Mouse (Mus musculus): Measurements from ENCODE around the gene Cela2a. TPM values are rescaled to one million over a fixed set of nuclear protein-coding genes. Genes with fewer than 3 reads are reported as not detected.

The Cela2a gene
- polyA plus RNA-seq, 1 experiment: not detected

DNA sequence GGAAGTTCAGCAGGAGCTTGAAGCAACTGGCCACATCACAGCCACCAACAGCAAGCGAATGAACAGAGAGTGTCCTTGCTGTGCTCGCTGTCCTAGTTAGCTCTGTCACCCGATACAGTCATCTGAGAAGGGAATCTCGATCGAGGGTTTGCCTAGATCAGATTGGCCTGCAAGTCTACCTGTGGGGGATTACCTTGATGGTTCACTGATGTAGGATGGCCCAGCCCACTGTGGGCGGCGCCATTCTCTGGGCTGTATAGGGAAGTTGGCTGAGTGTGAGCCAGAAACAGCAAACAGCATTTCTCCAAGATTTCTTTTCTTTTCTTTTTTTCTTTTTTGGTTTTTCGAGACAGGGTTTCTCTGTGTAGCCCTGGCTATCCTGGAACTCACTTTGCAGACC, 38.5 kb upstream of the Cela2a start:
- Histone ChIP-seq H3K27ac (replicated peaks; ENCODE audit: low read depth, low read length) (no peak overlapping the region), H3K4me3 (ENCODE audit: insufficient read depth, low read depth, low read length) (no peak overlapping the region), H3K4me1 (ENCODE audit: control insufficient read depth, insufficient read depth, insufficient read length, low read length) (peaks cover 15% of the 10 kb centered on the region)

DNA sequence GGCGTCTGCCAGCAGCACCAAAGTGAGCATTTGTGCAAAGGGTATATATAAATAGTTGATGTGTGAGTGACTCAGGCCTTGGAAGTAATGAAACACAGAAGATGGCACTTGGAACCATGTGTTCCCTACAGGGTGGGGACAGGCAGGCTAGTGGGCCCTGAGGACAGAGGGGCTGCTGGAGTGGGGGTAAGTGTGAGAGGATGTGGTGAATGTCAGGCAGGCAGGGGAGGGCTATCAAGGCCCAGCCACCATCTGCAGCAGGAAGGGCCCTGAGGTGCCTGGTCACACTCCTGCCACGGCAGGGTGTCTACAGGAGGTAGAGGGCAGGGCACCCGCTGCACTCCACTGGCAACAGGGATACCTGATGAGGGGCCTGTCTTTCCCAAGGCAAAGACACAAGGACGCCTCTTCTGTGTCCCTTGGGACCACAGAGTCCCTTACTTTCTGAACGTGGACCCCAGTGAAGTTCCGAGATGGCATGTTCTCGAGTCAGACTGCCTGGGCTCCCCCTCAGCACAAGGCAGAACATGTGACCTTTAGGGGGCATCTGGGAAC, 37.8 kb upstream of the Cela2a start:
- peaks cover 13% of the 10 kb centered on the region for H3K4me1 ChIP-seq (ENCODE audit: control insufficient read depth, insufficient read depth, insufficient read length, low read length)
- no peak overlapping the region for H3K27ac ChIP-seq (replicated peaks; ENCODE audit: low read depth, low read length)
- no peak overlapping the region for H3K4me3 ChIP-seq (ENCODE audit: insufficient read depth, low read depth, low read length)

DNA sequence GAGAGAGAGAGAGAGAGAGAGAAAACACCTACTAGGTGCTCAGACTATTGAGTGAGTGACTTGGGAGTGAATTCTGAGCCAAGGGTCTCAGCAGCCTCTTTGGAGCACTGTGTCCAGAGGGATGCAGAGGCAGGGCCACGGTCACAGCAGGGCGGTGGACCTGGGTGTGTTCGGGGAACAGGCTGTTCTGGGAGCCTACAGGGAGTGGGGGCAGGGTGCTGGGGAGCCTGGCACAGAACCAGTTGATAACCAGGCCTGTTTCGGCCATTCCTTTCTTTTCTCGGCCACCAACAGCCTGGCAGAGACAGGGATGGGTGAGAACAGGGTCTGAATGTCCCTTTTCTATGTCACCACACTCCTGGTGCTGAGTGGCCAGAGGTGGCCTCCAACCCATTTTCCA, 36.9 kb upstream of the Cela2a start:
- Histone ChIP-seq H3K27ac (replicated peaks; ENCODE audit: low read depth, low read length) (no peak overlapping the region), H3K4me1 (ENCODE audit: control insufficient read depth, insufficient read depth, insufficient read length, low read length) (peaks cover 13% of the 10 kb centered on the region), H3K4me3 (ENCODE audit: insufficient read depth, low read depth, low read length) (no peak overlapping the region)

DNA sequence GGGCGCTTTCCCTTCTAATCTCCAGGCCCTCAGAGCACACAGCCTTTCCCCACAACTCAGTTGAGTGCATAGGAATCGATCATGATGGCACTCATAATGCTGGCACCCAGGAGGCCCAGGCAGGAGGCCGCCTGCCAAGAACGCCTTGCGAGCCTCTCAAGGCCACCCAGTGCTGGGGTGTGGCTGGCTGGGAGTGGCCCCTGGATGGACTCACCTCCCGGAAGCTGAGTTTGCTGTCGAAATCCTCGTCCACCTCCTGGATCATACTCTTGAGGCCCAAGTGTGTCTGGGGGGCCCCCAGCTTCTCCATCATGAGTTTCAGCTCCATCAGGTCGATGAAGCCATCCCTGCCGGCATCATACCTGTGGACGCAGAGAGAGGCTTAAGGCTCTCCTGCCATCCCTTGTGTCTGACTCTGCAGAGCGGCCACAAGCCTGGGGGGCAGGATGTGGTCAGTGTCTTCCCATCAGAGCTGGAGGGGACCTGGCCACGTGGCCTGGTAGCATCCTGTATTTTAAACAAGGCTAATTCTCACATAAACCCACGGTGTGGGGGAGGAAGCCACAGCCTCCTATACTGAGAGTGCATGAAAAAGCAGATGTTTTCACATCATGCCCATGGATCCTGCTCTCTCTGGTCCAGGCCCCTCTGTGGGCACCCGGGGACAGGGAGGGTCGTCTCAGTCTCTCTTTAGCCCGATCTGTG, 35.8 kb upstream of the Cela2a start:
- Histone ChIP-seq H3K4me3 (ENCODE audit: insufficient read depth, low read depth, low read length) (no peak overlapping the region), H3K27ac (replicated peaks; ENCODE audit: low read depth, low read length) (no peak overlapping the region), H3K4me1 (ENCODE audit: control insufficient read depth, insufficient read depth, insufficient read length, low read length) (peaks cover 11% of the 10 kb centered on the region)

DNA sequence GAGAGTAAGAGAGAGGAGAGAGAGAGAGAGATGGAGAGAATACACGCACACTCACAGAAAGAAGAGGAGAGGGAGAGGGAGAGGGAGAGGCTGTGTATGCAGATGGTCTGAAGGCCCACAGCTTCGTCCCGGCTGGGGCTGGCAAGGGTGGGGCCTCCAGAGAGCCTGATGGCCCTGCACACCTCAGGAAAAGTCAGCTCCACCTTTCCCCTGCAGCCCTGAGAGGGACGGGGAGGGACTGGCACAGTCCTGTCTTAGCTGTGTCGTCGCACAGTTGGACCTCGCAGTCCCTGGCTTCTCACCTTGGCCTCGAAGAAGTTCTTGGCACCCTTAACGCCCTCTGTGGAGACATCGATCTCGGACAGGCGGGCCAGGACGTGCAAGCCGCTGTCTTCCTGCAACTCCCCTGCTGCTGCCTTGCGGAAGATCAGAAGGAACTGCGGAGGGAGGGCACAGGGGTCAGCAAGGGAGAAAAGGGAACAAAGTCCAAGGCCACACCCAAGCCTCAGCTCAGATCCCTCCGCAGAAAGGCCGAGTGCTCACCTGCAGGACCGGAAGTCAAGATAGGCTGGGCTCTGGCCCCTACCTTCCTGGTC, 34.4 kb upstream of the Cela2a start:
- Histone ChIP-seq H3K4me1 (ENCODE audit: control insufficient read depth, insufficient read depth, insufficient read length, low read length) (peaks cover 3% of the 10 kb centered on the region; the same call in 1 of the 2 replicates), H3K27ac (replicated peaks; ENCODE audit: low read depth, low read length) (no peak overlapping the region), H3K4me3 (ENCODE audit: insufficient read depth, low read depth, low read length) (no peak overlapping the region)

DNA sequence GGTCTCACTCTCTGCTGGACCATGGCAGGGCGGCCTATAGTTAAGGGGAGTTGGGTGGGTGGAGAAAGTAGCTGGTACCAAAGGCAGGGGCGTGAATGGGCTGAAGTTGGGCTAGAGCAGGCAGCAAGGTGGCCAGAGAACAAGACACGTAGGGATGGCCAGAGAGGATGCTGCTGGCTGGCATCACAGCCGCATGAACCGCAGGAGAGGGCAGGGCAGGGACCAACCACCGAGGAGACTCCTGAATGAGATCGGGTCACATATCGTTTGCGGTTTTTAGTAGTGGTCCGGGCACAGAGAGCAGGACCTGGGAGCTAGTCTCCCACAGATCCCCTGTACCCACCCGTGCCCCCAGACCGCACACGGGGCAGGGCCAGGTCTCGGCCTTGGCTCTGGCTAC, 33.4 kb upstream of the Cela2a start:
- Histone ChIP-seq H3K27ac (replicated peaks; ENCODE audit: low read depth, low read length) (no peak overlapping the region), H3K4me1 (ENCODE audit: control insufficient read depth, insufficient read depth, insufficient read length, low read length) (no peaks in the 10 kb centered on the region), H3K4me3 (ENCODE audit: insufficient read depth, low read depth, low read length) (no peak overlapping the region)

GRCm38 (mm10) chr4:141858501-141858900, 32.5 kb upstream of the Cela2a start:
- 0 out of 2 replicates have a peak overlapping the region, but pooled peaks have one; percentile 3 for H3K27ac ChIP-seq (replicated peaks; ENCODE audit: low read depth, low read length)
- H3K4me3 ChIP-seq (ENCODE audit: insufficient read depth, low read depth, low read length): no peak overlapping the region
- no peaks in the 10 kb centered on the region for H3K4me1 ChIP-seq (ENCODE audit: control insufficient read depth, insufficient read depth, insufficient read length, low read length)

DNA sequence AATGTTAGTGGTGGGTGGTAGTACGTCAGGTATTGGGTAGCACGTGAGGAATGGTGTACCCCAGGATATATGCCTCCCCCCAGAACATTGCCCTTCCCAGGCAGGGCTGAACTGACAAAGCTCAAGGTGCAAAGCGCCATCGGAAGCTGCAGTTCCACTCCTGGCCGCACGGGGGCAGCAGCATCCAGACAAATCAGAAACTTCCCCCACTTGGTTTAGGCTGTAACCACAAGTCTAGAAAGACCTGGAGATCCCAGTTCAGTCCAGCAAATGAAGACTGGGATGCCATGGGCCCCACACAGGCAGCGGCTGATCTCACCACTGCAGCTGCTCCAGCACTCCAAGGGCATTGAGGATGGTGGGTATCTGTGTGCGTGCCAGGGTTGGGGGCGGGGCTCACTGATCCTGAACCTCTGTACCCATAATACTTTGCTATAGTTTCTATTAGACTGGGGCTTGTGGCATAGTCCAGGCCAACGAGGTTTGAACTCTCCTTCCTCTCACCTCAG, 31.5 kb upstream of the Cela2a start:
- Histone ChIP-seq H3K27ac (replicated peaks; ENCODE audit: low read depth, low read length) (no peak overlapping the region), H3K4me1 (ENCODE audit: control insufficient read depth, insufficient read depth, insufficient read length, low read length) (no peaks in the 10 kb centered on the region), H3K4me3 (ENCODE audit: insufficient read depth, low read depth, low read length) (no peak overlapping the region)

DNA sequence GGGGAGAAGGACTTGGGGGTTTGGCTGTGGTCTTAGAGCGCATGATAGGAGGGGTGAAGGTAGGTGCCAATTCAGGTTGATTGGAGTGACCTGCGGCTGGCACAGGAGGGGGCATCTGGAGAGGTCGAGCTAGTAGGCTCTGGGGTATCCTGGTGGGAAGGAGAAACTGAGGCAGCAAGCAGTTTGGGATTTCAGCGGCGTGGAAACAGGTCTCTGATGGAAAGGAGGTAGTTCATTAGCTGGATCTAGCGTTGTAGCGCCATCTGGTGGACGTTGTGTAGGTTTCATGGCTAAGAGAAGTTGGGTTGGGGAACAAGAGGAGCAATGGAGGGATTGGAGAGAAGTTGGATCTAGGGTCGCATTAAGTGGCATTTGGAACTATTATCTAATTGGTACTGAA, 27.5 kb upstream of the Cela2a start:
- H3K27ac ChIP-seq (replicated peaks; ENCODE audit: low read depth, low read length): no peak overlapping the region
- H3K4me1 ChIP-seq (ENCODE audit: control insufficient read depth, insufficient read depth, insufficient read length, low read length): no peaks in the 10 kb centered on the region
- H3K4me3 ChIP-seq (ENCODE audit: insufficient read depth, low read depth, low read length): no peak overlapping the region

- Histone ChIP-seq H3K4me3 (ENCODE audit: insufficient read depth, low read depth, low read length) (no peak within 1 kb of the TSS), H3K4me1 (ENCODE audit: control insufficient read depth, insufficient read depth, insufficient read length, low read length) (no peaks in the 10 kb centered on the region), H3K27ac (replicated peaks; ENCODE audit: low read depth, low read length) (no peak within 1 kb of the TSS)
Observed at GRCm38 (mm10) chr4:141845999-141846398, 20.0 kb upstream of the Cela2a start, which contains the start of gene Ctrc. Ctrc (minus strand) TSS chr4:141846359.

- H3K4me3 ChIP-seq (ENCODE audit: insufficient read depth, low read depth, low read length): no peak overlapping the region
- H3K27ac ChIP-seq (replicated peaks; ENCODE audit: low read depth, low read length): no peak overlapping the region
- no peaks in the 10 kb centered on the region for H3K4me1 ChIP-seq (ENCODE audit: control insufficient read depth, insufficient read depth, insufficient read length, low read length)
Observed at GRCm38 (mm10) chr4:141834536-141835095, 8.7 kb upstream of the Cela2a start.

- no peak overlapping the region for H3K4me3 ChIP-seq (ENCODE audit: insufficient read depth, low read depth, low read length)
- no peaks in the 10 kb centered on the region for H3K4me1 ChIP-seq (ENCODE audit: control insufficient read depth, insufficient read depth, insufficient read length, low read length)
- no peak overlapping the region for H3K27ac ChIP-seq (replicated peaks; ENCODE audit: low read depth, low read length)
Observed at GRCm38 (mm10) chr4:141833911-141834310, 8.0 kb upstream of the Cela2a start.

DNA sequence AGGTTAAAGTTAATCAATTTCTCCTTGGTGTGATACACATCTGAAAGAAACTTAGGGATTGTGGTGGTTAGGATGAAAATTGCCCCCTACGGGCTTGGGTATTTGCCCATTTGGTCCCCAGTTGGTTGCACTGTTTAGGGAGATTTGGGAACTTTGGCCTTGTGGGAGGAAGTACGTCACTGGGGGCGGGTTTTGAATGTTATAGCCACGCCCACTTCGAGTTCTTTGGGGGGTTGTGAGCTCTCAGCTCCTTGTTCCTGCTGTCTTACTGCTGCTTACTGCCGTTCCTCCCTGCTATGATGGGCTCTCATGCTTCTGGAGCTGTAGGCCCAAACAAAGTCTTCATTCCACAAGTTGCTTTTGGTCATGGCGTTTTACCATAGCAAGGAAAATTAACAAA, 5.4 kb upstream of the Cela2a start:
- Histone ChIP-seq H3K4me1 (ENCODE audit: control insufficient read depth, insufficient read depth, insufficient read length, low read length) (no peaks in the 10 kb centered on the region), H3K27ac (replicated peaks; ENCODE audit: low read depth, low read length) (no peak overlapping the region), H3K4me3 (ENCODE audit: insufficient read depth, low read depth, low read length) (no peak overlapping the region)

DNA sequence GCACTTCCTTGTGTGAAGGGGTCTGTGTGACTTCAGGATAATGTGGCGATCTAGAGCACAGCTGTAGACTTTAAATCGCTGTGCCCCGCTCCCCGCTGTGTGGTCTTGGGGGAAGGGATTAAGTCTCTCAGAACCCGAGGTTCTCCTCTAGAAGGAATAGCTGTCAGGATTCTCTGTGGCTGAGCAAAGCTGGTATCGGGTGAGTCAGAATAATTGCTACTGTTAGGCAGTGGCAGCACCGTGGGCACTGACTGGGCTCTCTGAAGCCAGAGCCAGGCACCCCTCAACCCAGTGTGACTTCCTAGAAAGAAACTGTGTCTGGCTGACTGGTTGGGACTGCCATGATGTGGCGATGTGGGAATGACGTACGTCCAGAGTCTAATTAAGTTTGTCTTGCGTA, 4.4 kb upstream of the Cela2a start:
- Histone ChIP-seq H3K4me1 (ENCODE audit: control insufficient read depth, insufficient read depth, insufficient read length, low read length) (no peaks in the 10 kb centered on the region), H3K27ac (replicated peaks; ENCODE audit: low read depth, low read length) (no peak overlapping the region), H3K4me3 (ENCODE audit: insufficient read depth, low read depth, low read length) (no peak overlapping the region)

GRCm38 (mm10) chr4:141828177-141828576, 2.2 kb upstream of the Cela2a start:
- Histone ChIP-seq H3K4me1 (ENCODE audit: control insufficient read depth, insufficient read depth, insufficient read length, low read length) (no peaks in the 10 kb centered on the region), H3K27ac (replicated peaks; ENCODE audit: low read depth, low read length) (no peak overlapping the region), H3K4me3 (ENCODE audit: insufficient read depth, low read depth, low read length) (no peak overlapping the region)
